Mouse (Mus musculus) thymus, postnatal 4 days (tissue): ENCODE measurements around the gene Rimklb.
A peak's percentile ranks its signal among the peaks of the same experiment; 100 is the strongest.

Experiments used
- DNase-seq: peaks from one replicate; pipeline ENCODE4 v3.0.0; 2021

Rimklb gene

GRCm38 (mm10) chr6:122416347-122416746, 82.2 kb downstream of the Rimklb start:
- no peak for DNase-seq

GRCm38 (mm10) chr6:122411281-122411680, 87.3 kb downstream of the Rimklb start:
- DNase-seq: no peak

DNA sequence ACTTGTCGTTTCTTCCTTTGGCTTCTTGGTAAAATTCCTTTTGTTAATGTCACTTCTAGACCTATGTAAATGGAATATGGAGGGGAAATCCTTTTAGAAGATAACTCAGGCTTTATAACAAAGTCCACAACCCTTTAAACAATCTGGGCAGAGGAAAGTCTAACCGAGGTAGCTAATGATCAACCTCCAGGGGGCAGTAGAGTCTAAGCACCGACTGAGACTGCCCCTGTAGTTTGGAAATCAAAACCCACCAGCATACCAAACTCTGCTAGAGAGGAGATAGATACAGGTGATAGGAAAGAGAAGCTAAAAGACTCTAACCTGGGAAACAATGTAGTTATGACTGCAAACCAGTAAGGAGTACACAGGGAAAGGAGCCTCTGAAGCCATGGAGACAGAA, 96.3 kb downstream of the Rimklb start:
- DNase-seq: peak; percentile 32

DNA sequence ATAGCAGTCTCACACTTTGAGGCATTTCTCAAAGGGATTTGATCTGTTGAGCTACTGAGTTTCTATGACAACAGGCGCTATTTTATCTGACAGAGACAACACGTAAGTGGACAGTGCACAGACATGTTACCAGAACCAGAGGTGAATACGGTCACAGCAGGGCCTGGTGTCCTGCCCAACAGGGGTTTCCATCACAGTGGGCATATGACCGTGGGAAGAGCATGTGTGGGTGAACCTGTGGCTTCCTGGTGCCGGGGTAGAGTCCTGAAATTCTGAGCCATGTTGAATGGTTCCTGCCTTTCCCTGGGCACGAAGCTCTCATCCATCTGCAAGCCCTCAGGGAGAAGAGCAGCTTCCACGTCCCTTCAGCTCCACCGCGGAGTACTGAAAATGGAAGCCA, 98.3 kb downstream of the Rimklb start:
- DNase-seq: no peak
